Mouse (Mus musculus) mesoderm, embryonic 11.5 days (tissue): ENCODE results near the gene Samd4b.
A peak's percentile ranks its signal among the peaks of the same experiment; 100 is the strongest.

Source experiments
- DNase-seq: peaks from one replicate; pipeline ENCODE4 v3.0.0-alpha.2; 2012; ENCODE audit warnings: low read depth, low spot score

Gene Samd4b

GRCm38 (mm10) chr7:28587644-28588043 is 10.3 kb downstream of the Samd4b start:
- DNase-seq: no peak

GRCm38 (mm10) chr7:28586663-28587411 is 11.1 kb downstream of the Samd4b start:
- no peak for DNase-seq

- DNase-seq: no peak
Measured at GRCm38 (mm10) chr7:28585001-28585400, 12.9 kb downstream of the Samd4b start.

- no peak for DNase-seq
Measured at GRCm38 (mm10) chr7:28584468-28584867, 13.5 kb downstream of the Samd4b start.

GRCm38 (mm10) chr7:28583570-28584344 is 14.2 kb downstream of the Samd4b start:
- DNase-seq: no peak

- no peak for DNase-seq
Measured at GRCm38 (mm10) chr7:28582841-28583240, 15.1 kb downstream of the Samd4b start.

GRCm38 (mm10) chr7:28581721-28582120 is 16.2 kb downstream of the Samd4b start:
- DNase-seq: no peak

GRCm38 (mm10) chr7:28579826-28580225 is 18.1 kb downstream of the Samd4b start:
- no peak for DNase-seq

GRCm38 (mm10) chr7:28578543-28579053 is 19.3 kb downstream of the Samd4b start:
- DNase-seq: no peak

GRCm38 (mm10) chr7:28577826-28578542 is 20.0 kb downstream of the Samd4b start:
- DNase-seq: no peak

GRCm38 (mm10) chr7:28576271-28576914 is 21.6 kb downstream of the Samd4b start:
- no peak for DNase-seq

- DNase-seq: no peak
Measured at GRCm38 (mm10) chr7:28575597-28575996, 22.3 kb downstream of the Samd4b start.

- DNase-seq: no peak
Measured at GRCm38 (mm10) chr7:28573236-28573635, 24.7 kb downstream of the Samd4b start.

GRCm38 (mm10) chr7:28572689-28573088 is 25.3 kb downstream of the Samd4b start:
- DNase-seq: no peak

- no peak for DNase-seq
Measured at GRCm38 (mm10) chr7:28570982-28571682, 26.8 kb downstream of the Samd4b start.

- DNase-seq: no peak
Measured at GRCm38 (mm10) chr7:28570291-28570981, 27.5 kb downstream of the Samd4b start.

GRCm38 (mm10) chr7:28568253-28568652 is 29.7 kb downstream of the Samd4b start:
- peak; percentile 73 for DNase-seq

- DNase-seq: no peak
Measured at GRCm38 (mm10) chr7:28567539-28567938, 30.4 kb downstream of the Samd4b start.

GRCm38 (mm10) chr7:28565407-28565806 is 32.5 kb downstream of the Samd4b start:
- no peak for DNase-seq

- no peak for DNase-seq
Measured at GRCm38 (mm10) chr7:28562951-28563350, 35.0 kb downstream of the Samd4b start.
